Mouse (Mus musculus): ENCODE measurements around the gene Traf4.

Traf4 gene

DNA sequence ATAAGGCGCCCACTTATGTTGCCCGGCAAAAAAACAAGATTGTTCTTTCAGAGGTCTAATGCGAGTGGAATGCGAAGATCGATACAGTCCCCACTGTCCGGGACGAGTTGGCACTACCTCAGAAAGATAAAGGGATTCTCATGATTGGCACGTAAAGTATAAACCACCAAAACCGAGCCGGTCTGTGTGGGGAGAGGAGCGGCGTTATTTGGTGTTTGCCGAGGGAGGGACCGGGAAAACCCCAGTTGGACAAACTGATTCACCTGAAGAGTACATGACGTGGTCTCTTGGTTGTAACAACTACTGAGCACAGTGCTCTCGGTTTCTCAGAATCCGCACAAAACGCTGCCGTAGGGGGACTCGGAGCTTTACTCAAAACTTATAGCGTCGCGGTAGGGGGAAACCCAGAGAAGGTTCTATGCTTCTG is 11.5 kb upstream of the Traf4 start:
- ChIA-PET CTCF (interaction anchor here (0.6 to 3.6 kb wide), 26 partner anchors 10 to 351 kb away, joined by 3 to 35 read pairs (median 3); partner anchors contain the start of genes Flot2 (in 1 of the 4) and Traf4 (in 1 of the 4)), POLR2A (interaction anchor here (0.5 to 16.1 kb wide), 72 partner anchors 10 to 491 kb away, joined by 3 to 461 read pairs (median 4); partner anchors contain the start of genes Eral1 (in 3 of the 4), Phf12 (in 3 of the 4), Rab34 (in 2 of the 4) and Traf4 (in 2 of the 4))

GRCm38 (mm10) chr11:78176402-78176862 is 11.0 kb upstream of the Traf4 start, which contains the start of the genes Nek8 and Tlcd1:
Gene Nek8 (minus strand): TSS chr11:78176675.
Gene Tlcd1 (plus strand): TSS chr11:78176711.
- POLR2A ChIA-PET = interaction anchor here in 3 of 4 experiments (0.5 to 16.1 kb wide), 72 partner anchors 10 to 491 kb away, joined by 3 to 461 read pairs (median 4); partner anchors contain the start of genes Phf12 (in 3 of the 3), Eral1 (in 2 of the 3), Traf4 (in 2 of the 3) and Fam222b (in 1 of the 3)
- CTCF ChIA-PET = interaction anchor here (0.5 to 3.6 kb wide), 29 partner anchors 9 to 669 kb away, joined by 3 to 35 read pairs (median 3); partner anchors contain the start of genes Pigs (in 1 of the 4) and Traf4 (in 1 of the 4)

GRCm38 (mm10) chr11:78175771-78176401 is 10.5 kb upstream of the Traf4 start:
- POLR2A ChIA-PET = interaction anchor here in 3 of 4 experiments (0.6 to 19.7 kb wide), 73 partner anchors 3 to 490 kb away, joined by 3 to 461 read pairs (median 4); partner anchors contain the start of genes Phf12 (in 3 of the 3), Eral1 (in 2 of the 3), Rab34 (in 2 of the 3) and Rpl23a (in 2 of the 3)

GRCm38 (mm10) chr11:78174506-78174905 is 9.1 kb upstream of the Traf4 start:
- POLR2A ChIA-PET = interaction anchor here in 3 of 4 experiments (0.6 to 19.7 kb wide), 14 partner anchors 4 to 519 kb away, joined by 3 to 461 read pairs (median 4); partner anchors contain the start of genes Rpl23a (in 2 of the 3), Traf4 (in 2 of the 3), Nek8 (in 1 of the 3) and Pipox (in 1 of the 3)
- CTCF ChIA-PET = interaction anchor here in 2 of 4 experiments (0.7 to 2.3 kb wide), 4 partner anchors 9 to 1158 kb away, joined by 3 to 14 read pairs (median 5); partner anchors contain the start of gene Rpl23a (in 1 of the 2)

More at GRCm38 (mm10) chr11:78175771-78176401, 10.5 kb upstream of the Traf4 start:
- CTCF ChIA-PET = interaction anchor here in 3 of 4 experiments (0.5 to 3.6 kb wide), 31 partner anchors 9 to 668 kb away, joined by 3 to 35 read pairs (median 3); partner anchors contain the start of genes Pigs (in 1 of the 3) and Traf4 (in 1 of the 3)

- POLR2A ChIA-PET = interaction anchor here in 3 of 4 experiments (0.6 to 19.7 kb wide), 13 partner anchors 6 to 691 kb away, joined by 3 to 461 read pairs (median 10); partner anchors contain the start of genes Nek8 (in 2 of the 3), Rpl23a (in 2 of the 3), Tlcd1 (in 2 of the 3) and Traf4 (in 2 of the 3)
- CTCF ChIA-PET = interaction anchor here (0.5 to 6.5 kb wide), 27 partner anchors 9 to 346 kb away, joined by 3 to 85 read pairs (median 6); partner anchors contain the start of genes Dhrs13 (in 1 of the 4), Eral1 (in 1 of the 4), Fam222b (in 1 of the 4) and Pigs (in 1 of the 4)
Observed at GRCm38 (mm10) chr11:78172748-78173383, 7.5 kb upstream of the Traf4 start.

DNA sequence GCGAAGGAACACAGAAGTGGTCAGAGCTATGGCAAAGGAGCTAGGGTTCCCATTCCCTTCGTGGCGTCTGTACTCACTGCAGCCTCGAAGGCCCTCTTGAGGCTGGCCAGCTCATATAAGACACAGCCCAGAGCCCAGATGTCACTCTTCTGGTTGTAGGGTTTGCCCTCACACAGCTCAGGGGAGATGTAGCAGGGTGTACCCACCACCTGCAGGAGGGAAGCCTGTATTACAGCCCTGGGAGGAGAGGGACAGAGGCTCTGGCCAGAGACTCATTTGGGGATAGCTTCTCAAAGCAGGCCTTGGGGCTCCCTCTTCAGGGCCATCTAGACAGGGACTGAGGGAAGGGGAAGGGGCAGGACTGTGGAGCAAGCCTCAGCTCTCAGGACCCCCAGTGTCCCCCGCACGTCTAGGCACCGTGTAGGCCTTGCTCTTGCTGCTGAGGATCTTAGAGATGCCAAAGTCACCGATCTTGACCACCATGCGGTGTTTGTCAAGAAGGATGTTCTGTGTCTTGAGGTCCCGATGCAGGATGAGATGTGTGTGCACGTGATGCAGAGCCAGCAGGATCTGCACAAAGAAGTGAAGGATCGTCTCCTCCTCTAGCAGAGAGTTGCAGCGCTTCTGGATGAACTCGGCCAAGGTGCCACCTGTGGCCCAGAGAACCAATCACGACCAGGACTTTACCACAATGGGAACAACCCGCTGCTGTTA is 6.8 kb upstream of the Traf4 start:
- CTCF ChIA-PET = interaction anchor here (0.5 to 6.5 kb wide), 46 partner anchors 8 to 349 kb away, joined by 3 to 85 read pairs (median 4); partner anchors contain the start of genes Dhrs13 (in 1 of the 4), Eral1 (in 1 of the 4), Fam222b (in 1 of the 4) and Pigs (in 1 of the 4)
- POLR2A ChIA-PET = interaction anchor here (0.6 to 19.7 kb wide), 35 partner anchors 6 to 201 kb away, joined by 3 to 461 read pairs (median 4); partner anchors contain the start of genes Rpl23a (in 4 of the 4), Eral1 (in 2 of the 4), Nek8 (in 2 of the 4) and Tlcd1 (in 2 of the 4)

- ChIA-PET CTCF (interaction anchor here (0.6 to 6.5 kb wide), 53 partner anchors 8 to 348 kb away, joined by 3 to 85 read pairs (median 4); partner anchors contain the start of genes Dhrs13 (in 1 of the 4), Eral1 (in 1 of the 4), Fam222b (in 1 of the 4) and Rpl23a (in 1 of the 4)), POLR2A (interaction anchor here (0.6 to 19.7 kb wide), 47 partner anchors 5 to 371 kb away, joined by 3 to 461 read pairs (median 4); partner anchors contain the start of genes Rpl23a (in 4 of the 4), Eral1 (in 2 of the 4), Nek8 (in 2 of the 4) and Tlcd1 (in 2 of the 4))
Observed at GRCm38 (mm10) chr11:78171328-78171727, 5.9 kb upstream of the Traf4 start.

DNA sequence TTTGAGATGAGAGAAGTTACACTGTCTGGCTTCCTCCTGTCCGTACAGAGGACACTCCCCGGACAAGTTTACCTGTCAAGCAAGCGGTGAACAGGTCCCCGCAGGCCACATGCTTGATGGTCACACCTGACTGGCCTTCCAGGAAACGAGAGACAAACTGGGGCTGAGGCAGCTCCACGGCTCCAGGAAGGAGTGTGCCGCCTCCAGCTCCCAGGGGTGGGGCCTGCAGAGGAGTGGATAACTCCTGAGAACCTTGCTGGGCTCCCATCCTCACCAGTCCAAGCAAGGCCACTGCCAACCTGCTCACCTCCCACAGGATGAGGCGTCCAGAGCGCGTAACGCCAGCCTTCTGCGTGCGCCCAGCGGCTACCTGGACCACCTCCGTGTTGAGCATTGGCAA is 4.9 kb upstream of the Traf4 start:
- CTCF ChIA-PET = interaction anchor here in 3 of 4 experiments (0.7 to 6.5 kb wide), 7 partner anchors 11 to 199 kb away, joined by 5 to 85 read pairs (median 12); no protein-coding TSS in a partner anchor
- POLR2A ChIA-PET = interaction anchor here in 3 of 4 experiments (1.1 to 19.7 kb wide), 10 partner anchors 8 to 186 kb away, joined by 3 to 461 read pairs (median 4); partner anchors contain the start of genes Nek8 (in 2 of the 3), Rpl23a (in 2 of the 3), Tlcd1 (in 2 of the 3) and Eral1 (in 1 of the 3)

DNA sequence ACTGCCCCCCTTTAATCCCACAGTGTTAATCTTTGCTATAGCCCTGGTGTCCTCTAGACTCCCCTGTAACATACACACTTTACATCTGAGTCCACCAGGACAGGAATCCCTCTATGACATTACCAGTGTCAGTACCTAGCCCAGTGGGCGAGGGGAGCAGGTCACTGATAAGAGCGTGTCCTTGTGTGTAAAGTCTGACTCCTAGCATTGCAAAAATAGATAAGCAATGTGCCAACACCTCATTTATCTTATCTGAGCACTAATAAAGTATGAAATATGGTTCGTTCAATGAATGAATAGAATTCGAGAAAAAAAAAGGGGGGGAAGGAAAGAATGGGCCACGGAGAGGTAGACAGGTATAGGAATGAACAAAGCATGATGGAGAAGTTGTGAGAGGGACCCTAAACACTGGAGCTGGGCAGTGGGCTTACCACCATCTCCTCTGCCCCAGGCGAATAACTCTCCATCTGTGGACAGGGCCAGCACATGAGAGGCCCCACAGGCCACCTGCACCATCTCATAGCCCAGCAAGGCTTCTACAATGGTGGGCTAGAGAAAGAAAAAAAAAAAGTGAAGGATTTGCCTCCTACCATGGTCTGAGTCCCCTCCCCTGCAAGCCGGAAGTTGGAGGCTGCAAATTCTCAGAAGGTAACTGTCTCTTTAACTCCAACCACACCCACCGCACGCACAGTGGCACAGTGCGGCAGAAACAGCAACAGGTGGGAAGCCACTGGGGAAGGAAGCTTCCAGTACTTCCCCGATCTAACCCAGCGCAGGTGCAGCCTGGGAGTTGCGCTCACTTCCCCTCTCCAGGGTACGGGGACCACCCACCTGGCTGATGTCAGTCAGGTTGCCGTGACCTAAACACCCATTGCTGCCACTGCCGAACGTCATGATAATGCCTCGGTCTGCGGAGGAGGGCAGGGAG is 3.4 kb upstream of the Traf4 start:
- ChIA-PET POLR2A (interaction anchor here (0.5 to 19.7 kb wide), 24 partner anchors 9 to 187 kb away, joined by 3 to 461 read pairs (median 4); partner anchors contain the start of genes Nek8 (in 2 of the 4), Rpl23a (in 2 of the 4), Tlcd1 (in 2 of the 4) and Phf12 (in 1 of the 4)), CTCF (interaction anchor here in 3 of 4 experiments (0.5 to 6.5 kb wide), 7 partner anchors 8 to 257 kb away, joined by 3 to 85 read pairs (median 4); partner anchors contain the start of genes Eral1 (in 1 of the 3), Nek8 (in 1 of the 3) and Tlcd1 (in 1 of the 3))

DNA sequence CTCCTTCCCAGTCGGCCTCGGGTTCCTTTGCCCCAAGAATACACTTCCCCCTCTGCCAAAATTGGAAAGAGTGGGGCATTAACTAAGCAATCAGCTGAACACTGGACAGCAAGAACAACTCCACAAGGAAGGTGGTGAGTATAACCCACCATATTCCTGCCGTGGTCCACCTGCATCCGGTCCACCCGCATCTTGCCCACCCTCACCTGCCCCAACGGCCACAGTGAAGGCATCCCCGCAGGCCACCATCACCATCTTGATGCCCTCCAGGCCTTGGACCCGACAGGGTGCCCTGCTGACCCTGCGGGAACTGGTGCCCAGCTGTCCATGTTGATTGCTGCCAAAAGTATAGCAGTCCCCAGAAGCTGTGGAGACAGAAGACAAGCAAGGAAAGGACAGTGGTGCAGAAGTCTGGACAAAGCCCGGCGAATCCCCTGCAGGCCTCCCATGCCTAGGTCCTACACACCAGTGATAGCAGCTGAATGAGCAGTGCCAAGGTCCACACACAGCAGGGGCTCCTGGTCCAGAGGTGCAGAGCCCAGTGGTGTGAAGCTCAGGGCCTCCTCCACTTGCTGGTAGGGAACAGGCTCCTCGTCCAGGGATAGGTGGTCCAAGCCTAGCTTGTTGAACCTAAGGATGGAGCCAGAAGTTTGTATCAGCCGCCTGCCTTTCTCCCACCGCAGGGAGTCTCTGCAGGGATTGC is 2.0 kb upstream of the Traf4 start:
- ChIA-PET POLR2A (interaction anchor here (0.6 to 19.7 kb wide), 46 partner anchors 7 to 543 kb away, joined by 3 to 461 read pairs (median 4); partner anchors contain the start of genes Nek8 (in 3 of the 4), Rpl23a (in 3 of the 4), Tlcd1 (in 3 of the 4) and Eral1 (in 2 of the 4)), CTCF (interaction anchor here in 2 of 4 experiments (0.7 to 6.5 kb wide), 10 partner anchors 8 to 214 kb away, joined by 3 to 85 read pairs (median 3); partner anchors contain the start of genes Nek8 (in 2 of the 2), Tlcd1 (in 2 of the 2), 2610507B11Rik (in 1 of the 2) and Eral1 (in 1 of the 2))

DNA sequence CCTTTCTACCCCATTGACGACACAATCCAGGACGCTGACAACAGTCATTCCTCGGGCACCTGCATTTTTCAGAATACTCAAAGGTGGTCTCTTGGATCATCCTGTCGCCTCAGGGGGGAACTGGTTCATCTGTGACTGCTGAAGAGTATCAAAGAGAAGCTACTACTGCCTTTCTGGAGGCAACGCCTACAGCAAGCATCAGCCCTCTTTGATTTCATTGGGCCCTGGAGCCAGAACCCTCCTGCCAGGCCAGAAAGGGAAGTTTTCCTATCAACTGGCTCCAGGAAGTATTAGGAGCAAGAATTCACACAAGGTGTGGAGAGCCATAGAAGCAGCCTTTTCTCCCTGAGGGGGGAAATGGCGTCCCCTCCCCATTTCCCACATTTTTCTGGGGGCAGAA is 1.3 kb upstream of the Traf4 start:
- CTCF ChIA-PET = interaction anchor here in 2 of 4 experiments (0.6 to 5.2 kb wide), 11 partner anchors 10 to 213 kb away, joined by 3 to 28 read pairs (median 3); partner anchors contain the start of genes Nek8 (in 2 of the 2), Tlcd1 (in 2 of the 2) and 2610507B11Rik (in 1 of the 2)
- POLR2A ChIA-PET = interaction anchor here in 3 of 4 experiments (0.6 to 19.7 kb wide), 59 partner anchors 8 to 542 kb away, joined by 3 to 461 read pairs (median 4); partner anchors contain the start of genes Nek8 (in 3 of the 3), Rpl23a (in 3 of the 3), Tlcd1 (in 3 of the 3) and Eral1 (in 2 of the 3)

GRCm38 (mm10) chr11:78166161-78166560 is 772 bp upstream of the Traf4 start:
- ChIA-PET CTCF (interaction anchor here in 2 of 4 experiments (0.6 to 5.2 kb wide), 9 partner anchors 10 to 192 kb away, joined by 3 to 28 read pairs (median 3); partner anchors contain the start of genes Nek8 (in 2 of the 2), Tlcd1 (in 2 of the 2) and 2610507B11Rik (in 1 of the 2)), POLR2A (interaction anchor here in 3 of 4 experiments (0.6 to 19.7 kb wide), 57 partner anchors 8 to 542 kb away, joined by 3 to 461 read pairs (median 4); partner anchors contain the start of genes Nek8 (in 3 of the 3), Rpl23a (in 3 of the 3), Tlcd1 (in 3 of the 3) and Eral1 (in 1 of the 3))

DNA sequence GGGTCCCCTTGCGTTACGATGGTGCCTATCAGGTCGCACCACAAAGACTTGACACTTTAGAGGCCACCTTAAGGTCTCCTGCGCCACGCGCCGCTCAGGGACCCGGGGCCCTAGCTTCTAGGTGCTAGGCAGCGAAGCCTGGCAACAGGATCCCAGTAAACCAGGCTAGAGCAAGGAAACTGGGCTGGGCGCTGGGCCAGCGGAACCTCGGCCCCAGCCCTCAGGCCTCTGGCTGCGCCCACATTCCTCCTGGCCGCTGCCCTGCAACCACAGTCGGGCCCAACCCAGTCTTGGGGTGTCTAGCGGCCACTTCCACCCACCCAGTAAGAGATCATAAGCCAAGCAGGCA is 346 bp upstream of the Traf4 start:
- POLR2A ChIA-PET = interaction anchor here in 3 of 4 experiments (0.6 to 19.7 kb wide), 43 partner anchors 8 to 335 kb away, joined by 3 to 461 read pairs (median 4); partner anchors contain the start of genes Rpl23a (in 3 of the 3), Nek8 (in 2 of the 3), Tlcd1 (in 2 of the 3) and Eral1 (in 1 of the 3)

More for the DNA sequence above, 346 bp upstream of the Traf4 start:
- CTCF ChIA-PET = interaction anchor here in 1 of 4 experiments (1.0 to 5.2 kb wide), 3 partner anchors 11 to 184 kb away, joined by 3 to 28 read pairs (median 4); partner anchors contain the start of genes Nek8 and Tlcd1
